19 mouse cellular contexts compared by ENCODE assay signal in the genomic region with DNA sequence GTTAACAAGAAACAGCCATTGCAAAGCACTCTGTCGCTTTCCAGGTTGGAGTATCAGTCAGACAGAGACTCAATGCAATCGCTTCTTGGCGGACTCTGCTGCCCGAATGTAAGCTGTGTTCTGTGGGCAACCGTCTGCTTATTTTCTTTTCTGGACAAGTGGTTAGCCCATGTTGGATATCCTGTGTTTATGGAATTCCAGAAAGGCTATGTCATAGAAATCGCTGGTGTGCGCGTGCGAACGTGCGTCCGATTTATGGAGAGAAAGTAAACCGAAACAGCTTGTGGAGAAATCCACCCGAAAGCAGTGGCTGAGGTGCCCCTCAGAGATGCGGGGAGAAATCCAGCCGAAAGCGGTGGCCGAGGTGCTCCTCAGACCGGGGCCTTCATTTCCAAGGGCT.
DNase-seq lines count a peak whose midpoint lies in the region; ATAC-seq and TF ChIP-seq lines count a peak whose summit lies in the region.
"Had no signal": no experiment of that assay in that cellular context is flagged by ENCODE, and none has a peak within 500 bp of the region (broad histone marks: within the 10 kb centered on the region; RNA-seq: fewer than 3 reads in every experiment).

No protein-coding gene starts in this region.

- H3K27me3 ChIP-seq in E14TG2a.4 (ENCODE audit: insufficient read depth, low read length), result no peaks in the 10 kb centered on the region
- H3K27me3 ChIP-seq: CH12.LX; neural tube, embryonic 12.5 days had no signal

- ATAC-seq in granulocyte monocyte progenitor cell, adult 5-6 weeks (replicated peaks; ENCODE audit: poor library complexity, severe bottlenecking), result no peak
- ATAC-seq: forebrain, embryonic 14.5 days; midbrain, embryonic 16.5 days had no signal

- no peak for TF ChIP-seq CTCF in E14TG2a.4 (conservative IDR thresholded peaks at IDR 0.05; ENCODE audit: low read length)
- TF ChIP-seq CTCF in embryonic fibroblast, embryonic 13.5 days (IDR thresholded peaks at IDR 0.05; ENCODE audit: borderline replicate concordance, insufficient read depth, low read length), result no peak

- peaks cover 97% of the 10 kb centered on the region for H3K36me3 ChIP-seq in E14TG2a.4 (ENCODE audit: insufficient read depth, low read length)
- H3K36me3 ChIP-seq: heart, embryonic 10.5 days; neural tube, embryonic 12.5 days had no signal

- no peaks in the 10 kb centered on the region for H3K9me3 ChIP-seq in E14TG2a.4 (ENCODE audit: low read length)
- H3K9me3 ChIP-seq: heart, embryonic 10.5 days; neural tube, embryonic 12.5 days had no signal

- peak overlapping the region; percentile 56 for H3K27ac ChIP-seq in embryonic fibroblast, embryonic 13.5 days (ENCODE audit: insufficient read depth, low read length)
- H3K27ac ChIP-seq: heart, embryonic 10.5 days; macrophage; neural tube, embryonic 12.5 days had no signal

- no peak; the same call in 1 of the 2 replicates for TF ChIP-seq POLR2A in embryonic fibroblast, embryonic 13.5 days (IDR thresholded peaks at IDR 0.05; ENCODE audit: low read depth, low read length)

- H3K4me1 ChIP-seq in E14TG2a.4 (replicated peaks; ENCODE audit: low read depth, low read length), result peaks cover 99% of the 10 kb centered on the region
- H3K4me1 ChIP-seq in embryonic fibroblast, embryonic 13.5 days (ENCODE audit: control insufficient read depth, insufficient read depth, low read length), result peaks cover 10% of the 10 kb centered on the region
- H3K4me1 ChIP-seq: heart, embryonic 10.5 days; neural tube, embryonic 12.5 days had no signal

- DNase-seq in 3134 (ENCODE audit: extremely low read depth, insufficient read length, low spot score), result peak; percentile 85
- peak; percentile 25 for DNase-seq in lung, postnatal 10 days
- DNase-seq in spleen, adult 12 weeks (ENCODE audit: low spot score), result no peak
- no peak for DNase-seq in cerebellum, postnatal 10 days
- DNase-seq: adrenal gland, adult 2 months; cerebellum, adult 8-10 months; kidney, adult 11 months; kidney, postnatal 25 days; layer of hippocampus, postnatal 36 days; thymus, adult 18-20 months had no signal

- H3K4me3 ChIP-seq in E14TG2a.4 (replicated peaks; ENCODE audit: low read length), result peak overlapping the region; percentile 35; the same call in 1 of the 2 replicates
- no peak overlapping the region for H3K4me3 ChIP-seq in embryonic fibroblast, embryonic 13.5 days (ENCODE audit: insufficient read depth, low read length)
- H3K4me3 ChIP-seq: heart, embryonic 10.5 days; neural tube, embryonic 12.5 days had no signal

Comparison
In these comparisons a context has a peak if more than half of its experiments do, and no peak if none do; other contexts are left out.
1. DNase-seq: peak in 3134 (single experiment) and lung, postnatal 10 days (single experiment); none in spleen, adult 12 weeks (single experiment) and cerebellum, postnatal 10 days (0 of 2).